Mouse (Mus musculus): Measurements from ENCODE around the gene Arl4a.

Gene Arl4a

DNA sequence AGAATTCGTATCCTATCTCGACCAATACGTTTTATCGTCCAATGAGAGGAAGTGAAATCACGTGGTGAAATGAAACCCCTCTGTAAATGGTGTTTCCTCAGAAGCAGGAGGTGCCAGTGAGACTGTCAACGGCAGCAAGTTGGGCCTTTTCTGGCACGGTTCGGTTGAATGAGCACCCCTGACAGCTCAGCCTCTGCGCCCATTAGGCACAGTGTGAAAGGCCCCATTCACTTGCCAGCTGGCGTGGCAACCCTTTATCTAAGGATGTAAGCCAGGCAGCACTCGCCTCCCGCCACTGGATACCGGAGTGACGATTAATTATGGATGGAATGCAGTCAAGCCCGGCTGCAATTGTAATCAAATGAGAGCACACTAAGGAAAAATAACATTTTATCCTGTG lies 81.4 kb downstream of the Arl4a start:
- no peak for TF ChIP-seq GATA4 (IDR thresholded peaks at IDR 0.05; ENCODE audit: insufficient replicate concordance, low read length)
